Mouse (Mus musculus) left cerebral cortex, adult 18-20 months (tissue): ENCODE measurements around the gene Golt1b. TPM values are rescaled to one million over a fixed set of nuclear protein-coding genes. Genes with fewer than 3 reads are reported as not detected.
A peak's percentile ranks its signal among the peaks of the same experiment; 100 is the strongest.
"Not testable (repeated sequence)": the region's sequence is repeated elsewhere in the genome, so short reads cannot be mapped to it uniquely, and the experiment has no call there.

ENCODE experiments used
- DNase-seq, 2 experiments: peaks; one replicate each; pipeline ENCODE4 v3.0.0; 2021 to 2022; ENCODE audit warnings: low spot score in 2 of 2, mixed read lengths in 1 of 2
- long read RNA-seq, 2 experiments: library from polyadenylated mRNA; stranded (forward); transcript quantifications; one replicate each; pipeline ENCODE4 v2.0.0; 2021
- total RNA-seq, 2 experiments: library from RNA; stranded (reverse); gene quantifications; 2 replicates each; pipeline ENCODE4 v1.2.3; 2021

Gene Golt1b
- total RNA-seq: 10 to 100 TPM; 35.7 to 36.1 TPM
- long read RNA-seq, experiment 1, transcript Golt1b-201 (5 exons, 2,818 nt): major isoform, 23 of 25 reads
- long read RNA-seq, experiment 1, partial matches to known transcripts: 0 of 25 reads
- long read RNA-seq, experiment 1, other reads (novel, unspliced or antisense): 2 of 25 reads
- long read RNA-seq, experiment 2, transcript Golt1b-201 (5 exons, 2,818 nt): major isoform, 32 of 37 reads
- long read RNA-seq, experiment 2, partial matches to known transcripts: 0 of 37 reads
- long read RNA-seq, experiment 2, other reads (novel, unspliced or antisense): 5 of 37 reads

DNA sequence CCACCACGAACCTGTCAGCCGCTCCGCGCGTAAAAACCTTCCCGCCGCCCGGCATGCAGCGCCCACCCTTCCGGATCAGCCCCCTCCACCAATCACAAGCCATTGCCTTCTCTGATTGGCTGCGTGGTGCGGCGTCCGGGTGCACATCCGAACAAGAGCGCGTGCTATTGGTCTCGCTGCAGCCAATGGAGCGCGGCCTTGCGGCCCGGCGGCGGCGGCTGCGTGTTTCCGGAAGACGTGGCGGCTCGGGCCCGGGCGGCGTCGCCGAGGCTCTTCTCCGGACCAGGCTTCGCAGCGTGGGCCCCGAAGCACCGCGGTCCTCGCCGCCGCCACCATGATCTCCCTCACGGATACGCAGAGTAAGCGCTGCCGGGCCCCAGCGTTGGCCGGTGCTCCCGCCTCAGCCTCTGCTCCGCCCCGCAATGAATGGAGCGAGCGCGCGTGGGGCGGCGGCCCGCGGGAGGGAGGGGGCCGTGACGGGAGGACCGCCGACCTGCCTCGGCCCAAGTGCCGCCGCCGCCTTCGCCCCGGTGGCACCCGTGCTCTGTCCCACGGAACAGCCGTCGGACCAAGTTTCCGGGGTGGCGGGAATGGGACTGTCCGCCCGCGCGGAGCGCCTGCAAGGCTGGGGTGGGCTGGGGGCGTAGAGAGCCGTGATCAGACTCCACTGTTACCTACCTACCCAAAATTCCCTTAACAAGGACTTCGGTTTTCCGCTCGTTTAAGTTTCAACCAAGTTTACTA is at the start of gene Golt1b, which contains the start of gene Recql:
Golt1b (plus strand) TSS at position 211 of the 744 bp plus-strand sequence.
Recql (minus strand) TSS at position 77 of the 744 bp plus-strand sequence.
- peak; percentile 98 to 99 for DNase-seq

DNA sequence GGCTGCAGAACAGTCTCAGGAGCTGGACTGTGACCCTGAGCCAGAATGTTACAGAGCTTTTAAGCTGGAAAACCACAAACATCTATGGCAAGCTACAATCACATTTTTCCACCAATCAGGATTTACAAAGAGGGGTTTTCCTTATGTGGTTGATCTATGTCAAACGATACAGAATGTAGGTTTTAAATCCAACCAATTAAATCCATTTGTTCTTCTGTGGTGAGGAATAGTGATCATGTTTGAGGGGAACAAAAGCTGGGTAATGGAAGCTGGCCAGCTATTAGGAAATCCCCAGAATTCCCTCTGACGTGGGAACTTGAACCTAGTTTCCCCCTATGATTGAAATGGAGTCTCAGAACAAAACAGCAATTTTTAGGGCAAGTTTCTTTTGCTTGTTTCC is 48.1 kb upstream of the Golt1b start:
- DNase-seq: no peak

DNA sequence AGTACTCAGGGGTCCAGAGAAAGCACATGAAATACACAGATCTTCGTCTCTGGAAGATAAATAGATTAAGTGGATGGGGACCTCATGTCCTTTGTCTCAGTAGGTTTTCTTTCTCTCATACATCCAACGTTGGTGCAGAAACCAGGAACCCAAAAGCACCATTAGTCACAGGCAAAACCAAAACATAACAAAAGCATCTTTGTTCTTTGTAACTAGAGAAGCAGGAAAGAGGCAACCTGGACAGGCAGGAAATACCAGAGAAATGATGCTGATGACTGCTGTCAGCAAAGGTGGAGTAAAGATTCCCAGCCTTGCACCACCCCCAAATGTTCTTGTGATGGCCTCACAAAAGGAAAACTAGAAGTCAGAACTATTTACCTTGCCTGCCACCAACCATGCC is 47.4 kb upstream of the Golt1b start:
- DNase-seq: no peak

DNA sequence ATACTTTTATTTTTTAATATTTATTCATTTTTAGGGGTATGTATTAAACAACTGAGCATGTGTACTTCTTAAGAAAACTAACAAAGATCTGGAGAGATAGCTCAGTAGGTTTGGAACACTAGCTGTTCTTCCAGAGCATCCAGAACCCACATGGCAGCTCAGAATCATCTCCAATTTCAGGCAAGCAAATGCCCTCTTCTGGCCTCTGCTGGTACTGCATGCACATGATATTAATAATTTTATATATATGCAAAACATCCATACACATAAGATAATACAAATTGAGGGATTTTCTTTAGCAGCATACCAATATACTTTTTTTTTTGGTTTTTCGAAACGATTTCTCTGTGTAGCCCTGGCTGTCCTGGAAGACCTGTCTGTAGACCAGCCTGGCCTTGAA is 43.5 kb upstream of the Golt1b start:
- DNase-seq: peak; percentile 26 to 53

DNA sequence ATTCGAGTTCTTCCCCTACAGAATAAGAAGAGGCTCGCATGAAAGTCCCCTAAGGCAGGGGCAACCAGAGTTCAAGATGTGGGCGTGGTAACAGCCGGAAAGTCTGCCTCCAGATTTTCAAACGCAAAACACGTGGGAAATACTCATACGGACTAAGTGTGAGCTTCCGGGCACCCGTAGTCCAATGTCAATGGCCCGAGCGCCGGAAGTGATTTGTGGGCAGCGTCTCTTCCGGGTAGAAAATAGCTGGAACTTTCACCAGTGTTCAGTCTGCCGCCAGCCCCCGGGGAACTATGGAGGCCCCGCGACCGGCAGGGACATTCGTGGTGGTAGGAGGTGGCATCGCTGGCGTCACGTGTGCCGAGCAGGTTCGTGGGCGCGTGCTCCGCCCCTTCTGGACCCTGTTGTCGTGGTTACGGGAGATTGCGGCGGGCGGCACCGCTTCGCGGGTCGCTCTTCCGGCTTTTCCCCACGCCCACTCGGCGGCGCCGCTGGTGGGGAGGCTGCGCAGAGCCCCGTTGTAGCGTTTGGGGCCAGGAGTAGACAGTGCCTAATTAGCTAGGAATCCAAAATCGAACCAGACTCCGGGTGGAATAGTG is 41.5 kb upstream of the Golt1b start, which contains the start of gene Pyroxd1:
Pyroxd1 (plus strand) TSS at position 215 of the 599 bp plus-strand sequence.
- peak; percentile 86 to 90 for DNase-seq

DNA sequence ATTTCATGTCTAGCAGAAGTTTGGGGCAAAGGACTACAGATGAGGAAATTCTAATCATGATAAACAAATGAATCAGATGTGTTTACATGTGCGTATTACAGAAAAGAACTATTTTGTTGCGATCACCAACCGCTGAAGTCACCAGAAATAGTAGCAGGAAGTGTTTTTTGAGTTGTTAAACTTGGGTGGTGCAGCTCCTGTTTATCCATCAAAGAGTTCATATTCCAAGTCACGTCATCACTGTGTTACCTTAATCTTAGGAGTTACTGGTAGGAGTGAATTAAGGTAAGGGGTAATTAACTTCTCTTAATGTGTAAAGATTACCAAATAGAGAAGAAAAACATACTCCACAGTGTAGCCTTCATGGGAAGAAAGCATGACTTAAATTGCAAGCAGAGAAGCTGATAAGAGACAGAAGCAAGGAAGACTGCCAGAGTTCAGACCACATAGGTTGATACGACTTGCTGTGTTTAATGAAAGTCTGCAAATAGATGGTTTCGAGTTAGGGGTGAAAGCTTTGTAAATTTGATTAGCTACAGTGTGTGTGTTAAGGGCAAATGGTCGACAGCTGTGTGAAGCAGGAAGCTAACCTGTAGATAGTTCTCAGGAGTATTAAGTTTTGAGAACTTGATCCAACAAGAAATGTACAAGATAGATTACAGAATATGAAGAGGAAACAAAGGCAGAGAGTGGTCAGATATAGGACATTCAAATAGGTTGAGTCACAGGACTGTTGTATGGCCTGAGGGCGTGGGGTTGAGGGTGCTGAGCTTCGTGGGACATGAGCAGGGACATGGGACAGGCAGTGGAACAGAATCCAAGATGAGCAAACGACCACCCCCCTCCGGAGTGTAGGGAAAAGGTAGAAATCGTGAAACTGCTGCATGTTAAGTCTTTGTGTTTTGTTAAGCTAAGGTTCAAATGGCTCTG is 40.6 kb upstream of the Golt1b start:
- no peak for DNase-seq

DNA sequence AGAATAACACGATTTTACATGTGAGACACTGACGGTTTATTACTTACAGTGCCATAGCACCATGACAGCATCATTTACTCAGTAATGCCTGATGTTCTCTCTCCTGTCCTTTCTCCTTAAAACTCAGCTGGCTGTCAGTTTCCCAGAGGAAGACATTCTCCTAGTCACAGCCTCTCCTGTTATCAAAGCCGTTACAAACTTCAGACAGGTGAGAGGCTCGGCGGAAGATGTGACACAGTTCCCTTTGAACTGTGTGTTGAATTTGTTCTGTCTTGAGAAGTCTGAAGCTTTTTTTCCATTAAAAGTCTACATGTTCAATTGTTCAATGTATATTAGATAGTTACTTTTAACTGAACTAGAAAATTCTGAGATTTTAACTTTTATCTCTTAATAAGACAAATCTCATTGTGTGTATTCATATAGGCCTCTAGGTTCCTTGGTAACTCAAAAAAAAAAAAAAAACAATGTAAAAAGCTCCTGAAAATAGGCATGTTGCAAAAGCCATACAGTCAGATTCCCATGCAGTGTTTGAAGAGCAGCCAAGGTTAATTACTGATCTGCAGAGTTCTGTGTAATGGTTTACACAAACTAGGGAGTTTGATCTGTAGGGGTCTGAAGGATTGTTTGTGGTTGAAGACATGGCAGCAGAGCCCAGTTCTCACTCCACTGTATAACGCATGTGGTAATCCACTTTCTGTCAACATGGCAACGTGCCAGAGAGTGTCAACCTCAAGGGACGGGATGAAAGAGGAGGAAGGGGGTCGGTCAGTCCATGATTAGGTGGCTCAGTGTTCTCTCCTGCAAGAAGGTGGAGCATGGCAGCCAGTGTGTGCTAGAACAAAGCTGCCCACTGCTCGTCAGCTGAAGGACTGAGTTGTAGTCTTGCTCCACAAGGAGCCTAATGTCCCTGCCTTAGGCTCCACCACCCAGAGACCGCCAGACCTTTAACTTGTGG is 39.3 kb upstream of the Golt1b start:
- no peak for DNase-seq

DNA sequence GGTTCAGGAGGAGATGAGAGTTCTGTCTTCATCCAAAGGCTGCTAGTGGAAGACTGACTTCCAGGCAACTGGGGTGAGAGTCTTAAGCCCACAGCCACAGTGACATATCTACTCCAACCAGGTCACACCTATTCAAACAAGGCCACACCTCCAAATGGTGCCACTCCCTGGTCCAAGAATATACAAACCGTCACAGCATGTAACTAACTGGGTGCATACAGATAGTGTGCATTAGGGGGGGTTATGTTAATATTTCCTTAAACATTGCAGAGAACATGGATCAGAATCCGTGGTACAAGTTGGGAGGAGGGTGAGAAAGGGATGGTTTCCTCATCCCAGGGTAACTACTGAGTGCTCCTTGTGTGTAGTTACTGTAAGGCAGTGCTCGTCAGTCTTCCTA is 34.9 kb upstream of the Golt1b start:
- not testable (repeated sequence) for DNase-seq

DNA sequence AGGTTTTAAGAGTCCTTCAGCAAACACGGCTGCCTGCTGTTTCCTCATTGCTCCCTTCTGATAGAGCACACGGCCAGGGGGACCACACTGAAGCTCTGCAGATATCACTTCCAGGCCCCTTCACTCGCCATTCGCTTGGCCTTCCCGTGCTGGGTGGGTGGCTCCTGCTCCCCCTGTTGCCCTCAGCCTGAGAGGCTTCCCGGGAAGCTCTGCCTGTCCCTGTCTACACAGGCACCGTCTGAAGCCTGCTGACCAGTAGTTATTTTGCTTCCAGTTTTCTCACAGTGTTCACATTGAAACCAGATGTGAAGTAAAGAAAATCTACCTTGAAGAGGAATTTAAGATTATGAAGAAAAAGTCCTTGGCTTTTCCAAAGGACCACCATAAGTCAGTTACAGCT is 29.9 kb upstream of the Golt1b start:
- DNase-seq: no peak

DNA sequence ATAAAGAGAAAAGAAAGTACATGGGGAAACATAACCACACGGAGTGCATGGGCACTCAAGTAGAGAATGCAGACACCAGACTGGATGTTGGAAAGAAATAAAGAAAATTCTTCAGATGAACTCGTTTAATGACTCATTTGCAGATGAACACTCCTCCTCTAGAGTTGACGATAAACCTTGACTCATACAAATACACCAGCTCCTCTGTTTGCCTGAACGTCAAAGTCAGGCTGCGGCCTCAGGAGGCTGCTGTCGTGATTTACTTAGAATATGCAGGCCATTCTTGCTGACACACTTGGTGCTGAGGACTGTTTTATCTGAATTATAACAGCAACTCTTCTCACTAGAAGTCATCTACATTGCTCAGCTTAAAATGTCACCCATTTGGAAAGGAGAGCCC is 25.0 kb upstream of the Golt1b start:
- no peak for DNase-seq

DNA sequence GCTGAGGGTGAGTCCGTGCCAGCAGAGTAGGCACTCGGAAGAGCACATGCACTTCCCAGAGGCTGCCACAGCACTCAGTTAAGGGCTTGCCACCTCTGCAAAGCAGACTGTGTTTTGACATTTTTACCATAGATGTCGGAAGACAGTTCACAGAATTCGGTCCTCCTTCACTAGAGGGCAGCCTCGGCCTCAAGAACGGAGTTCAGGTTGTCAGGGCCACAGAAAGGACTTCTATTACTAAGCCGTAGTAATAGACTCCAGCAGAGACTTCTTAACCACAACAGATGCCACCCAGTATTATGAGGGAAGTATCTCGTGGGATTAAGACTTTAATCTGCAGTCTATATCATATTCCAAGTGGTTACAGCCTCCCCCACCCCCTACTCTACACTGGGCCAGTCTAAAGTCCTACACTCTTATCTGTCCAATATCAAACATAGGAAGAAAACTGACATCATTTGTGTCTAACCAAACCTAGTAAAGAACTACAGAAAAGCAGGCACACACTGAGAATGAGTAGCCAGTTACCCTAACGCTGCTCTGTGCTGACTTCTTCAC is 23.9 kb upstream of the Golt1b start:
- peak in 1 of 2 experiments; percentile 31 for DNase-seq

DNA sequence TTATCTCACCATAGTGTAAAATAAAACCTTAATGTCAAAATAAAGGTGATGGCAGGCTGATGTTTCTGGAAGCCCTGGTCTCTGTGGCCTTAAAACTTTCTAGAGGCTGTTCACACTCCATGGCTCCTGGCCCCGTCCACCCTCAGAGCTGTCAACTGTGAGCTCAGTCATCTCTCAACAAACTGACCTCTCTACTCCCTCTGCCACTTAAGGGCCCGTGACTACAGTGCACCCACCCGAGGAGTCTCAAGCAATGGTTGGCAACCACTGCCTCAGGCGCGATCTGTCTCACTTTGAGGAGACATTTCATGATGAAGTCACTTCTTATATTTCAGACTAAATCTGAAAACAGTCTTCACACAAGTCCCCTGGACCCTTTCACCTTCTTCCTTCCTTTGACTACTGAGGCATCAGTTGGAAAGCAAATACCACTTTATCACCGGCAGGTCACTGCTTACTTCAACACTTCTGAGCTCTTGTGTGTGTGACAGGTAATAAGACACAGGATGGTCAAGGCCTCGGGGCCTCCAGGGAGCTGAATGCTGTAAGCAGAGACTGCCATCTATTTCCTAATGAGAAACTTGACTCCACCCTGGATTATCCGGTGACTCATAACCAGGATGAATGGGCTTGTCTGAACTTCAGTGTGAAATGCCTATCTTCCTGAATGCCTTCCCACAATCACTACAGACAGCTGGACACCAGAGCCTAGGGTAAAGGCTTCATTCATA is 21.1 kb upstream of the Golt1b start:
- no peak for DNase-seq

DNA sequence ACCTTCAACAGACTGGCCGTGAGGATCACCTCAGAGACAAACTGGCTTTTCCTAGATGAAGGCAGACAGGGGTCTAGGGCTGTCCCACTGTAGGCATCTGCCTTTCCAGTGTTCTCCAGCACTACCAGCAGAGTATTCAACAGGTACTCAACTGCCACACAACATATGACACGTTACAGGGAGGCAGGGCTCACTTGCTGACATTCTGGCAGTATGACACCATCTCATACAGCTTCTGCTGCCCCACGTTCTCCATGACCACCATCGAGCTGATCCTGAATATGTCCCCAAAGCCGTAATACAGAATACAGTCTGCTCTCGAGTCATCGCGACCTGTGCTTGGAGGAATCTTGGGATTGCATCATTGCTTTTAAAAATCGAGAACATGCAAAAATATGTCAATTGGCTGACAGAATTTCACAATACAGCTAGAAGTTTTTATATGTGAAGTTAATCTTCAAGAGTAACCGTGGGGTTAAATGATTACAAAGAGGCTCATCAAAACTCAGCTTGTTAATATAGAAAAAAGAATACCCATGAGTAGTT is 20.5 kb upstream of the Golt1b start:
- no peak for DNase-seq

DNA sequence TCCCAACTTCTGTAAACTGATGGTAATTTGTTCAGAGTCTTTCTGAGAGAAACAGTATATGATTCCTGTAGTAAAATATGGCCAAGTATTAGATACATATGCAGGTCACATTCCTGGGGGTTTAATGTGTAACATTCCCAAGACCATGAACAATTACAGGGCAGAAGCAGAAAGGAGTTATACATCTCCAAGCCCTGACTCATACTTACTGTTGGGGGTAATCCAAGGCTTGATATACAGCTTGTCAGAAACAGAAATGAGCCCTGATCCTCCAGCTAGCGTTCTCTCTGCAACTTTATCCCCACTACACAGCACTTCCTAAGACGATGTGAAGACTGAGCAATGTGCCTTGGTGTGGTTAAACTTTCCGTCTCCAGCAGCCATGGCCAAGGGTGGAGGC is 19.5 kb upstream of the Golt1b start:
- DNase-seq: no peak

DNA sequence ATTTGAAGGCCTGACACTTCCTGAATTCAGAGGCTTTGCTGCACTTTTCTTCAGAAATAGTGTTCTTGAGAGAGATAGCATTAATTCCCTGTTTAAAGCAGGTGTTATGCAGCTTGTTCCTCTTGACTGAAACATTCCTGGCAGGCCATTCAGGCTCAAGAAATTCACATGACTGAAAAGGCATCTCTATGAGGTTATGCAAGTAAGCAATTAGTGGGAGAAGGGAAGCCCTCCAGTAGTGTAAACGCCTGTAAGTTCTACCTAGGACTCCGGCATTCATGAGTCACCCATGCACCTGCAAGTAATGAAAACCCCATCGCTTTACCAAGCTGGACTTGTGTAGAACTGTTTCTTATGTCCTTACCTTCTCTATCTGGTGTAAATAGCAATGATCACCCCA is 17.5 kb upstream of the Golt1b start:
- DNase-seq: no peak

DNA sequence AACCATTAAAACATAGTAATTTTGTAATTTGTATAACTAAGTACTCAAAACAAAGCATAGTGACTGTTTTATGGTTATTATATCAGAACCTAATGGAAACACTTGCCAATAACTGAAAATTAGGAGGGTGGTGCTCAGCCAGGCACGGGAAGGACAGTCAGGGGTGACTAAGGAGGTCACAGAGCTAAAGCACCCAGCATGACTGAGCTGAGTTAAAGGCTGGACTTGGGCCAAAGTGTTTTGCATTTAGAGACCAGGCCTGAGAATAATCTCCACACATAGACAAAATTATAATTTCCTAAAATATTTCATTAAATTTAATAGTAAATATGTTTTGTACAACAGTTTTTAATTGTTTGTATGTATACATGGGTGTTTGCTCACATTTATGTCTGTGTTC is 9.9 kb upstream of the Golt1b start:
- DNase-seq: no peak

DNA sequence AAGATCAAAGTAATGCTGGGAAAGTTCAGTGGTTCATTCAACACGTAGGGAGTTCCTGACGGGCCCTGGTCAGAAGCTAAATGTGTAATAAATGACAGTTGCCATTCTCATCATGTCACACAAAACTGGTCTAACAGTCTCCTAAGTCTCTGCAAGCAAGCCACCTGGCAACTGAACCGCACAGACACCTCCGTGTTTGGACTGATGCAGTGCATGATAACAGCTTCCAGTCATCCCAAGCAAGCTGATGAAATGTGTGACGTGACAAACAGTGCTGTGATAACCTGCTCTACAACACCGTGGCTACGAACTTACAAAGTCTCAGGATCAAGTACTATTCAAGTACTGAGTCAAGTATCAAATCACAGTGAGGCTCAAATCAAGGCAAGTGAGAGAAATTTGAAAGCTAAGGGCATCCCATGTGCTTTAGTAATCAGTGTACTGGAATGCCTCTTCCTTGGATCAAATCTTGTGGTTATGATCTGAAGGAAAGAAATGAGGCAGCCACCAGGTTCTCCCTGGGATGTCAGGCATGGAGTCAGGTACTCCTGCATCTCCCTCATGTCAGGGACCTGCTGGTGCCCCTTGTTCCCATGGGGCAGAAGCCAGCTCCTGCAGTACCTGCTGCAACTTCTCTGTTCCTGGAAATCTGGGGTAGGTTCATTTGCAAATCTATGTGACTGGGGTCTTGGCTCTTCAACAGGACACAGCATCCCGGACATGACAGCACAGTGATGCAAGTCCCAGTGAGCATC is 8.3 kb upstream of the Golt1b start:
- DNase-seq: no peak

DNA sequence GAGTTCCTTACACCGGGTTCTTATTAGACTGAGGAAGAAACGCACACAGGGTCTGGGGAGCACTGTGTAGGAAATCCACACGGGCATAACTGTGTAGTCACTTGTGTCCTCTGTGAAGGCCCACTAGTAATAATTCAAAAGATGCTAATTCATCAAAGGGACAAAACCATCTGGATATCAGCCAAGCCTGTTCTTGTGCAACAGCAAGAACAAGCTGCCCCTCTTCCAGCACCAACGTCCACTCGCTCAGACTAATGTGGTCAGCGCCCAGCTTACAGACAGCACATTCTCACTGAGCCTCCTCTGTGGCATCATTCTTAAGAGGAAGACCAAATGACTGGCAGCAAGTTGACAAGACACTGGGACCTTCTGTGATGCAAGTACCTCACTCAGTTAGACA is 7.1 kb upstream of the Golt1b start:
- no peak for DNase-seq
